Mouse (Mus musculus): ENCODE measurements around the gene Orc6. TPM values are rescaled to one million over a fixed set of nuclear protein-coding genes. Genes with fewer than 3 reads are reported as not detected.
A peak's percentile ranks its signal among the peaks of the same experiment; 100 is the strongest.

Orc6 gene
- total RNA-seq (2021), result 10 to 100 TPM; 26.6 to 33.2 TPM

- DNase-seq, result peak; percentile 93 to 94
Measured at GRCm38 (mm10) chr8:85299434-85300077, at the start of gene Orc6, which contains the start of gene Vps35. TSS of gene Orc6 (plus strand) at chr8:85299632. TSS of gene Vps35 (minus strand) at chr8:85299802.

- no peak for DNase-seq
Measured at GRCm38 (mm10) chr8:85286846-85287245, 12.6 kb upstream of the Orc6 start.

GRCm38 (mm10) chr8:85298600-85299433 lies 615 bp upstream of the Orc6 start:
- peak in 1 of 2 experiments; percentile 8 for DNase-seq

GRCm38 (mm10) chr8:85301941-85302340 lies 2.5 kb downstream of the Orc6 start:
- no peak for DNase-seq

GRCm38 (mm10) chr8:85302931-85303330 lies 3.5 kb downstream of the Orc6 start:
- DNase-seq, result no peak

- DNase-seq, result peak in 1 of 2 experiments; percentile 6
Measured at GRCm38 (mm10) chr8:85303531-85303930, 4.1 kb downstream of the Orc6 start.

GRCm38 (mm10) chr8:85308564-85308963 lies 9.1 kb downstream of the Orc6 start:
- DNase-seq, result no peak

- no peak for DNase-seq
Measured at GRCm38 (mm10) chr8:85311743-85312142, 12.3 kb downstream of the Orc6 start.

- no peak for DNase-seq
Measured at GRCm38 (mm10) chr8:85313036-85313435, 13.6 kb downstream of the Orc6 start.

GRCm38 (mm10) chr8:85318534-85318933 lies 19.1 kb downstream of the Orc6 start:
- no peak for DNase-seq

- DNase-seq, result no peak
Measured at GRCm38 (mm10) chr8:85321981-85322380, 22.5 kb downstream of the Orc6 start.

GRCm38 (mm10) chr8:85323084-85323483 lies 23.7 kb downstream of the Orc6 start:
- DNase-seq, result no peak

GRCm38 (mm10) chr8:85327036-85327435 lies 27.6 kb downstream of the Orc6 start:
- DNase-seq, result no peak

- no peak for DNase-seq
Measured at GRCm38 (mm10) chr8:85329506-85329905, 30.1 kb downstream of the Orc6 start.

GRCm38 (mm10) chr8:85335105-85335504 lies 35.7 kb downstream of the Orc6 start:
- no peak for DNase-seq

- DNase-seq, result no peak
Measured at GRCm38 (mm10) chr8:85336211-85336933, 36.9 kb downstream of the Orc6 start.

GRCm38 (mm10) chr8:85337681-85338080 lies 38.2 kb downstream of the Orc6 start:
- DNase-seq, result no peak

- DNase-seq, result no peak
Measured at GRCm38 (mm10) chr8:85339871-85340573, 40.6 kb downstream of the Orc6 start.

GRCm38 (mm10) chr8:85353287-85353686 lies 53.9 kb downstream of the Orc6 start:
- no peak for DNase-seq

Data from layer of hippocampus, postnatal 36 days (tissue).